Mouse (Mus musculus) fibroblast of lung, adult 2 months (primary cell): ENCODE data around the gene Atg14.

Source experiments
- DNase-seq: peaks from one replicate; pipeline ENCODE4 v3.0.0-alpha.2; 2011; ENCODE audit warnings: low read depth

Atg14 gene

DNA sequence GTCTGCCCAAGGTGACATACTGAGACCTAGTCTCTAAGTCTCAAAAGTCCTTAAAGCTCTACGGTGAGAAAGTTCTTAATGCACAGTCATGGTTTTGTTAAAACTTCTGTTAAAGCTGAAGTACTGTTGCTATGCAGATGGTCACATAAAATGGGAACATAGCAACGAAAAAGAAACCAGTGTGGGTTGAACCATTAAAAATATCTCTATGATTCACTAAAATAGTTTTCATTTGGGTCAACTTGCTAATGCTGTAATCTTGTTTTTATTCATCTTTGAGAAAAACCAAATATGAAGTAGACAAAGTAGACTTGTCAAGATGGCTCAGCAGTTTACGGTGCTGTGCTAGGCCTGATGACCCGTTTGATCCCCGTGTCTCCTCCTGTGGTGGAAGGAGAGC, 63.8 kb downstream of the Atg14 start:
- DNase-seq = peak; percentile 36

DNA sequence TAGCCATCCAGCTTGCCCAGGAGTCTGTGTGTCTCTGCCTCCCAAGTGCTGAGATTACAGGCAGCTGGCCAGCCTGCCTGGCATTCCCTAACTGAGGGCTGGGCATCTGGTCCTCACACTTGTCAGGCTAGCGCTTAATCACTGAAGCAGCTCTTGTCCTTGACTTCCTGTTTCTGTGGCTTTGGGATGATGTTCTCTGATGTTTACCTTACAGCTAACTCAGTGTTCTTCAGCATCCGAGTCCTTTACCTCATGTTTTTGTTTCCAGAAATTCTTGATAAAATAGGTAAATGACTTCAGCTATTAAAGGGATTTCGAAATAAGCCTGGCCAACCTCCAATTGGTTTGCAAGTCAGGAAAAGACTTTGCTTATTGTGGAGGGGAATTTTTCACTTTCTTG, 66.4 kb downstream of the Atg14 start:
- peak; percentile 36 for DNase-seq

GRCm38 (mm10) chr14:47498632-47499031, 71.8 kb downstream of the Atg14 start:
- no peak for DNase-seq

DNA sequence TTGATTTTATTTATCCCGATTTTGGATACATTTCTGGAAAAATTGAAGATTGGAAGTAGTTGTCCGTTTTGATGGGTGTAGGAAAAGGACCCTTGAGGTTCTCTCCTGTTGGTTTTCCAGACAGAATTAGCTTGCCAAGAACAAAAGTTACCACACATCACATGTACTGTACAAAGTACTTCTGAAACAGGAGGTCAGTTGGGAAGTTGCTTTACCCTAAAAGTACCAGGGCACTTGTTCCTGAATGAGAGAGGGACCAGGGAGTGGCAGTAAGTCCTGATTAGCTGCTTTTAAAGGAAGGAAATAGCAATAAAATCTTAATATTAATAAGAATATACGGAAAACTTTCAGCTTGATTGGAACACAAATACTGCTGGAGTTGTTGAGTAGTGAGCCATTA, 73.3 kb downstream of the Atg14 start:
- no peak for DNase-seq

DNA sequence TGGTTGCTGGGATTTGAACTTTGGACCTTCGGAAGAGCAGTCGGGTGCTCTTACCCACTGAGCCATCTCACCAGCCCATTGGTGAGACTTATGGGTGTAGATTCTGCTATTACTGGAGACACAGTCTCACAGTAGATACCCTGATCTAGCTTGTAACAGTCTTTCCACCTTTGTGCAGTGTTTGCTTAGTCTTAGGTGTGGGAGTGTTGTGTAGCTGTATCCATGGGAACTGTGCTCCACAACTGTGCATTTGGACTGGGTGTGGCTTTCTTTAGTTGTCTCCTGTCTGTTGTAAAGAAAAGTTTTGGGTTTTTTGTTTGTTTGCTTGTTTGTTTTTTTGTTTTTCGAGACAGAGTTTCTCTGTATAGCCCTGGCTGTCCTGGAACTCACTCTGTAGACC, 74.5 kb downstream of the Atg14 start:
- DNase-seq = no peak

DNA sequence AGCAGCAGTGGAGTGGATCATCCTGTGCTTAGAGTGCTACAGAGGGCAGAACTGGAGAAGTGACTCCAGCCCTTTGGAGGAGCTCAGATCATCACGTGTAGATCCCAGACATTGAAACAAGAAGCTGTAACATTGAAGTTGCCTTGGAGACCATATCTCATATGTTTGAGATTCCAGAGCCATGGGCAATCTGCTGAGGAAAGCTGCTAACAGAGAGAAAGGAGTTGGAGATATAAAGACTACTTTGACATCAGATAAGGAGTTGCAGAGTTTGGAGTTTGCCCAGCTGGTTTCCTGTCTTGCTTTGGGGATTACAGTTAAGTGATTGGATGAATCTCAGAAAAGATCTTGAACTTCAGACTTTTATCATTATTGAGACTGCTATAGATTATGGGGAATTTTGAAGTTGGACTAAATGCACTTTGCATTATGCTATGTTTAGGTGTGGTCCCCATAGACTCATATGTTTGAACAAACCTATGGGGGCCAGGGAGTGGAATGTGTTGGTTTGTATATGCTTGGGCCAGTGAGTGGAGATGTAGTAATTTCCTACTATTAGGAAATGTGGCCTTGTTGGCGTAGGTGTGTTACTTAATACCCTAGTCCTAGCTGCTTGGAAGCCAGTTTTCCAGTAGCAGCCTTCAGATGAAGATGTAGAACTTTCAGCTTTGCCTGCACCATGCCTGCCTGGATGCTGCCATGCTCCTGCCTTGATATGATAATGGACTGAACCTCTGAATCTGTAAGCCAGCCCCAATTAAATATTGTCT, 76.7 kb downstream of the Atg14 start:
- no peak for DNase-seq
